Mouse (Mus musculus) T-helper 17 cell (primary cell): Measurements from ENCODE around the gene Lrmda.

Source experiments
- in situ Hi-C, 2 experiments: fragments of 300-600 bp; cut with MboI, MseI; formaldehyde crosslinking; loops; 1 replicate in 1 of 2; 2 replicates in 1 of 2; pipeline ENCODE4 v1.15.1; 2025; ENCODE audit warnings: high pct_unique_total_duplicates in 2 of 2

The Lrmda gene

DNA sequence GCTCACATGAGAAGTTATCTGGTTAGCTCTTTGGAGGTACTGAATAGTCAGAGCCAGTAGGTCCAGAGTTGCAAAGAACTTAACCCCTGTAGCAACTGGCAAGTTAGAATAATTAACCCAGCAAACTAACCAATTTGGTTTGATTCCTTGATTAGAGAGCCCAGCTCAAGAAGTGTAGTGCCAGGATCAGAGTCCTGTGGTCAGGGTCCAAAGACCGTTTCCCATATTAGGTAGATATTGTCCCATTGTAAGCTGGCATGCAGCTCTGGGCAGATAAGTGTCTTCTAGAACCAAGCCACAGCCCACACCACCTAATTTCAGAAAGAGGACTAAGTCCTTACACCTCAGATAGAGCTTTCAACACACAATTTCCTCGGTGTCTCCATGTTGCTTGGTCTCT, 473.8 kb downstream of the Lrmda start:
- in situ Hi-C loops, result no loop called here

DNA sequence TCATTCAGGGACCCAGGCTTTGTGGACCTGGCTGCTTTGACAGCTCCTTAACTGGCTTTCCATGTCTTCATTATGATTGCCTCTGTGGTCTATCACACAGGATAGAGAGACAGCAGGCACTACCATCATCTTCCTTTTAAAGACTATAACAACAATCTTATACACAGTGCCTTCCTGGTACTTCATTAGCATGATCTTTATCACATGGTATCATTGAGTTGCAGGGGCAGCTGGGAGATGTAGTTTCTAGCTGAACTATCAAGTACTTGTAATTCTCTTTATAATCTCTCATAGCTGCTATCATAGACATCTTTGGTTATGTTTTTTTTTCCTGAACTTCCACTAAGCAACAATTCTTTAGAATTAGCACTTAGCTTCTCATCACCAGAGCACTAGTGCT, 474.8 kb downstream of the Lrmda start:
- in situ Hi-C loops, result no loop called here

DNA sequence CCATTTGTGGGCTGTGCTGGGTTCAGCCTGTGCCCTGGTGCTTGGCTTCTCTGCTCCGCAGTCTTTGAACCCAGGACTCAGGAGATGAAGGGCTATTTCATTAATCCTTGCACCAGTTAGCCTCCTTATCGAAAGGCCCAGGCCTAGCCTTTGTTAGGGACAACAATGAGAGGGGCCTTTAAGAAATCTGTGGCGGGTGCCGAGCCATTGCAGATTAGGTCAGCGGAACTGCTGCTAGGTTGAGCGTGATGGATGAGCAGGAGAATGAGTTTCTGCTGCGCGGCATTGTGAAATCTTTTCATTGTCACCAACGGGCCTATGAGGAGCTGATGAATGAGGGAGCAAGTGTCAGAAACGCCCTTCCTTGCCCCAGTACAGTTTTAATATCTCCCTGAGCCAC, 475.4 kb downstream of the Lrmda start:
- in situ Hi-C loops, result no loop called here

- in situ Hi-C loops, result no loop called here
Measured at GRCm38 (mm10) chr14:22495286-22495685, 475.8 kb downstream of the Lrmda start.

DNA sequence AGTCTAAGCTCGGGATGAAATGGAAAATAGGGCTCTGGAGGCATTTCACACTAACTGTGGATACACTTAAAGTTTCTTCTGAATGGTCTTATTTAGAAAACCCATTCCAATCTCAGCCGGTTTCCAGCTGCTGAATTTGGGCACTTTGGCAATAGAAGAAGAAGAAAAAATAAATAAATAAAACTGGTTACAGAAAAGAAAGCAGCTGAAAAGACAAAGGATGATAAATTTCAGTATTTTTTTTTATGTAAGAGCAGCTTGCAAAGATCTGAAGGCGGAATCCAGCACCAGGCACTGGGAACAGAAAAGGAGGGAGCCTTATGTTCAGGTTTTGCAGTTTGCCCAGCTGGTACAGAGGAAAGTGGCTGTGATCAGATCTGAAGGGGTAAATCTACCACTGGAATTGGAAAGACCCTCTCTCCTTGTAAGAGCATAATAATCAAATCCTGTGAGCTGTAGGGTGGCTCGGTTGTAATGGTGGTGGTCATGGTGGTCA, 478.2 kb downstream of the Lrmda start:
- in situ Hi-C loops, result no loop called here

- in situ Hi-C loops, result no loop called here
Measured at GRCm38 (mm10) chr14:22509747-22510530, 490.4 kb downstream of the Lrmda start.

- in situ Hi-C loops, result no loop called here
Measured at GRCm38 (mm10) chr14:22510531-22510785, 490.9 kb downstream of the Lrmda start.

DNA sequence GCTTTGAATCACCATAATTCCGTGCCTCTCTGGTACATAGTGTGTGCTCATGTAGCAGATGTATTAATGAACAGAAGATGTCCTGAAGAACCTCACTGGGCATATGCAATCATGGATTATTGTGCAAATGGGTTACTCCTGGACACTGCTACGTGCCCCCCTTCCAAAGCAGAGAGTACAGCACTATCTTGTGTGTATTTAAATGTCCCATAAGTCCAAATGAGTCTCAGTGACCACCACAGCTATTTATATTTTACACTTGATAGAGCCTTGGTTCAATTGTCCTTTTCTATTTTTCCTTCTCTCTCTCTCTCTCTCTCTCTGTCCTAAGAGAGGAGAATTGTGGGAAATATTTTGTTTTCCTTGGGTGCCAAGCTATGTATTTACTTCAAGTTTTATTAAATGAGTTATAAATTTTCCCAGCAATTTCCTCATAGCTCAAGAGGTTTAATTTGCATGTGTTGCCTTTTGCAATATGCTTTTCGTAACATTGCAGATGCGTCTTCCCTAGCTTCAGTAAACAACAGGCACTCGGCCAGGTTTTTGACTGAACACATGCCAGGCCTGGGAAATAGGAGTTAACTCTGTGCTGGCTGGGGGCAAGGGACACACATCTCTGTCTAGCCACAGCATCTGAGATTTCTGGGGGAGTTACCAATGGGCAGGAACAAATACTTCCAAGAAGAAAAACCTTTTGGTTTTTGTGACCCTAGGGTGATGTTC, 495.0 kb downstream of the Lrmda start:
- in situ Hi-C loops, result no loop called here

DNA sequence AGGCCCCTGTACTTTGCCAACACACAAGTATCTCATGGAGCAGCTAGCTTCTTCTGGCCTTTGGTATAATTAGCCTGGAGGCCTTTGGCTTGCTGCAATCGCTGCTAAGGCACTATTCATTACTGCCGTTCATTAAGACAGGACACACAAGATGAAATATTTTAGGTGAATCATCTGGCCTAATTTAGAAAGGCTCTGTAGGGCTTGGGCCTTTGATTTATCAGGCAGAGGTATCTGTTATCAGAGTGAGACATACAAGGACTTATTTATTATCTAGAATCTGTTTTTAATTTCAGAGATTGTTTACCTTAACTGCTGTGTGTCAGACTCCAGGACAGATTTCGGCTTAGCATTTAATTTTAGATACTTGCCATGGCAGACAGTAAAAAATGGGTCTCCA, 511.2 kb downstream of the Lrmda start:
- in situ Hi-C loops, result no loop called here

- in situ Hi-C loops, result no loop called here
Measured at GRCm38 (mm10) chr14:22533501-22533900, 514.0 kb downstream of the Lrmda start.

DNA sequence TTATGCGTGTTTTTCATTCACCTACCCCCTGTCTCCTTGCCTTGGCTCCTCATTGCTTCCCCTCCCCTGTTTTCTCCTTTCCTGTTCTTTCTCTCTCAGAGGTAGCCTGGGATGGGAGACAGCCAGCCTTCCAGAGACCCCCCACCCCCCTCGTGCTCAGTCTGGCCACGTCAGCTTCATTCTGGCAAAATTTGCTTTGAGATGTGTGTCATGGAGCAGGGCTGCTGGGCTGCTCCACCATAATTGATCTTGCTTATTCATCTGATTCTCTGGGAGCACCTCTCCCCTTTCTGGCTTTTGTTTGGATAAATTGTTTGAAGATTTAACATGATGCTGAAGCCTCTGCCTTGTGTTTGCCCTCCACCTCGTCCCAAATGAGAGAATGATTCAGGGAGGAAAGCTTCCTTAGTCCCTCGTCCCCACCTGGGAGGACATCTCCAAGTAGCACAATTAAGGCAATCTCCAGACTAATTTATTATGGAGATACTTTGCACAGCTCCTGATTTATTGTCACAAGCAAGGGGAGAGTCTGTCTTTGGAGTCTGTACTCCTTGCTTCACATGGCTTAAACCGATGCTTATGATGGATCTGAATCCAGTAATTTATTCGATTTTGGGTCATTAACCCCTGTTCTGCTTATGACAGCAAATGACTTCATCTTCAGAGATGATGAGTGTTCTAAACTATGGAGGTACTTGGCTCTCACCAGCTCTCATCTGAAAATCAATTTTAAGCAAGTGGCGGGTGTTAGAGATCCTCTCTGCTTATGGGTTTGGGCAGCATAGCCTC, 526.6 kb downstream of the Lrmda start:
- in situ Hi-C loops, result no loop called here

- in situ Hi-C loops, result no loop called here
Measured at GRCm38 (mm10) chr14:22546676-22546984, 527.1 kb downstream of the Lrmda start.

DNA sequence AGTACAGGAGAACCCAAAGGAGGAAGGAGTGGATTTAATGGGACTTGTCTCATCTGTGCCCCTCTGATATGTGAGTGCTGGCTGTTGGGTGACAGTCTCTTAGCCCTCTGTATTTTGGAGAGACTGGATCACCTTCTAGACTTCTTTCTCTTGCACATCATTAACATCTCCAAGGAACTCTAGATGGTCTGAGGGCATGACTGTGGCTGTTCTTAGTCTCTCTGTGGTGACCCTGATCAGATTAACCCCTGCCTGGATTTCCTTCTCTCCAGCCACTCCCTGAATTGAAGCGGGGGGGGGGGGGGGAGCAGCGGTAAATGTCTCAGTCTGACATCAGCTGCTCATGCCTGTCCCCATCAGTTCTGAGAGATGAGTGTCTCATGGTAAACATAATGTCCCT, 528.8 kb downstream of the Lrmda start:
- in situ Hi-C loops, result no loop called here

- in situ Hi-C loops, result no loop called here
Measured at GRCm38 (mm10) chr14:22549166-22549565, 529.7 kb downstream of the Lrmda start.

DNA sequence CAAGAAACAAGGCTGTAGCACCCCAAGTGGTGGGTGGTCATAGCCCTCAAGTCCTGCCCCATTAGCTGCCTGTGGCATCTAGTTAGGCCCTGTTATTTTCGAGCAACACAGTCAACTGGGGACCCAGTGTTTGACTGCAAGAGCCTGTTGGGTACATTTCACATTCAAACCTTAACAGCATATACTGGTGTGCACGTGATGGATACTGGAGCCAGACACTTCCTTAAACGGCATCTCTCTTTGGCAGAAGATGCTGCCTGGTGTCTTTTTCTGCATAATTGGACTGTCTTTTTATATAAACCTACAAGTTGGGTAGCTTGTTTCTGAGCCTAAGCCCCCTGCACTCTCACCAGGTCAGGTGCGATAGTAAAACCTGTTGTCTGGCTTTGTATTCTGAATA, 532.8 kb downstream of the Lrmda start:
- in situ Hi-C loops, result no loop called here

GRCm38 (mm10) chr14:22552841-22553240, 533.3 kb downstream of the Lrmda start:
- in situ Hi-C loops, result no loop called here

DNA sequence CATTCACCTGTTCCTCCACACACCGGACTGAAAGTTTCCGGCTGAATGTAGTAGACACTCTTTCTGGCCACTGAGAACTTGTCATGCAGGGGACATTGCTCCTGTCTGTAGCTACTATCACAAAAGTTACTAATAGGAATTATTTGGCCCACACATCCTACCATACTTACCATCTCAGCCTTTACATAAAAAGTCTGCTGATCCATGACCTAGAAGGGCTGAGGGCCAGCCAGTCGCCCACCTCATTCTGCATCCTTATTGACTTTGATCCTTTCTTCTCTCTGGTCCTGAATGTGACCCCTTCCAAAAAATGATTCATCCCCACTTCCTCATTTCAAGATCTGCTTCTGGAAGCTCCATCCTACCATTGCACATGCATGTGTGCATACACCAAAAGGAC, 534.2 kb downstream of the Lrmda start:
- in situ Hi-C loops, result no loop called here

- in situ Hi-C loops, result loop anchor here (5.0 to 10.0 kb wide), 2 partner anchors 595 to 598 kb away; no protein-coding TSS in a partner anchor
Measured at GRCm38 (mm10) chr14:22572486-22572885, 553.0 kb downstream of the Lrmda start.

GRCm38 (mm10) chr14:22573585-22573984, 554.1 kb downstream of the Lrmda start:
- in situ Hi-C loops, result loop anchor here (5.0 to 10.0 kb wide), 2 partner anchors 596 to 599 kb away; no protein-coding TSS in a partner anchor

- in situ Hi-C loops, result loop anchor here (5.0 to 10.0 kb wide), 2 partner anchors 597 to 599 kb away; no protein-coding TSS in a partner anchor
Measured at GRCm38 (mm10) chr14:22574006-22574405, 554.5 kb downstream of the Lrmda start.

DNA sequence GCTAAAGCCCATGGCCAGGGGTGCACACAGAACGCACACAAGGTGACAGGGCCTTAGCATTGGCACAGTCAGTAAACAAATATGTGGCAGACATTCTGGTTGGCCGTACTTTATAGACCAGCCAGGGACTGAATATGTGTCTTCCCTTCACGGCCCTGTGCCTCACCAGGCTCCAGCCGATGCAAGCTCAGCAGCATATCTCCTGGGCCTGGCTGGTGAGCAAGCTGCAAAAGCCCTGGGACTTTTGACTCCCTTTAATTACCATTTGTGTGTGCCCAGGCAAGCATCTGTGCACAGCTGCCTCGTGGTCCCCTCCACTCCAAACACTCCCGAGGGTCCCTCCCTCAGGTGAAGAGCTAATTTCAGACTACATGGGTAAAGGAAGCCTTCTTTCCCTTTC, 556.9 kb downstream of the Lrmda start:
- in situ Hi-C loops, result loop anchor here in 1 of 2 experiments (10.0 kb wide), 1 partner anchor 602 kb away; no protein-coding TSS in a partner anchor

DNA sequence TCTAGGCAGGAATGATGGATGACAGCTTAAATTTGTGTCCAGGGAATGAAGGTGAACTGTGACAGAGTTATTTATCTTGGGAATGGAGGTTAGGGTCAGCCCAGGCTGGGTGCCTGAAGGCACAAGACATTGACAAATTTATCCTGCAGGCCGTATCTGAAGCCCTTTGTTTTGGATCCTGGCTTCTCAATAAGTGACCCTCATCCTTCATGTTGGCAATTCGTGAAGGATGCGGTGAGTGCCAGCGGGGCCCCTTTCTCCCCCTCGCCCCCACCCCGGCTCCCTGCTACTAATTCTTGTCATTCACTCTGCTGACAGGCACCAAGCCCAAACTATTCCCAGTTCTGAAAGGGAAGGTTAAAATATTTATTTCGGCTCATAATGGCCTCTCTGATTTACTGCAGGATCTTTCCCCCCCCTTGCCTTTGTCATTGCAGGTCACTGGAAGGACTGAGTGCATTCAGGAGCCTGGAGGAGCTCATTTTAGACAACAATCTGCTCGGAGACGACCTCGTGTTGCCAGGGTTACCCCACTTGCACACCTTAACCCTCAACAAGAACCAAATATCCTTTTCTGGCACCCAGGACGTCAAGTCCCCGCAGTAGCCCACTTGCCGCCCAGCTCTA, 558.0 kb downstream of the Lrmda start:
- in situ Hi-C loops, result loop anchor here in 1 of 2 experiments (10.0 kb wide), 1 partner anchor 603 kb away; no protein-coding TSS in a partner anchor
